Mouse (Mus musculus) spleen, adult 2 months (tissue): Measurements from ENCODE around the gene Lrfn2.

Experiments
- CTCF ChIP-seq: fragments of 200-500 bp; IDR thresholded peaks from 2 replicates; pipeline ENCODE4 v1.5.1; 2011; ENCODE audit warnings: mild to moderate bottlenecking, inconsistent platforms; ENCODE audit not compliant: insufficient read depth, insufficient read length, insufficient replicate concordance; ENCODE audit errors: extremely low read depth
- POLR2A ChIP-seq: fragments of 200-500 bp; IDR thresholded peaks from 2 replicates; pipeline ENCODE4 v1.6.1; 2011; ENCODE audit warnings: low read depth, low read length, inconsistent platforms

- TF ChIP-seq POLR2A = no peak
- peak; percentile 47; the same call in 1 of the 2 replicates for TF ChIP-seq CTCF
These were observed at the start of gene Lrfn2 for GRCm38 (mm10) chr17:48931621-48932405.
